Mouse (Mus musculus): ENCODE measurements around the gene Trappc6a. TPM values are rescaled to one million over a fixed set of nuclear protein-coding genes. Genes with fewer than 3 reads are reported as not detected.

Trappc6a gene
- total and polyA plus RNA-seq, 2 experiments from 2014 or later = 28.8 to 38.8 TPM

GRCm38 (mm10) chr7:19489525-19489924 lies 18.7 kb upstream of the Trappc6a start:
- DNase-seq = peak; percentile 32
- 5% methylated on average over 30 of the region's 31 CpGs for WGBS
- H3K27me3 ChIP-seq (ENCODE audit: insufficient read depth, low read length) = peaks cover 34% of the 10 kb centered on the region

GRCm38 (mm10) chr7:19491731-19492130 lies 16.5 kb upstream of the Trappc6a start:
- Histone ChIP-seq H3K27me3 (ENCODE audit: insufficient read depth, low read length) (peaks cover 34% of the 10 kb centered on the region), H3K27ac (ENCODE audit: low read depth, low read length) (no peak overlapping the region), H3K9ac (no peak overlapping the region), H3K36me3 (ENCODE audit: insufficient read depth) (no peaks in the 10 kb centered on the region), H3K4me2 (ENCODE audit: low read depth) (no peak overlapping the region; the same call in 1 of the 2 replicates), H3K4me3 (ENCODE audit: low read depth, low read length) (no peak overlapping the region), H3K9me3 (ENCODE audit: low read length) (no peaks in the 10 kb centered on the region), H3K4me1 (ENCODE audit: insufficient read depth) (no peaks in the 10 kb centered on the region)
- DNase-seq (no peak), ATAC-seq (no peak)
- peak; percentile 40 for TF ChIP-seq CTCF (IDR thresholded peaks at IDR 0.05; ENCODE audit: low read depth)
- WGBS = 6% methylated on average over 26 of the region's 26 CpGs

More at GRCm38 (mm10) chr7:19489525-19489924, 18.7 kb upstream of the Trappc6a start:
- Histone ChIP-seq H3K9ac (peak overlapping the region; percentile 18; the same call in 1 of the 2 replicates), H3K27ac (ENCODE audit: low read depth, low read length) (no peak overlapping the region), H3K36me3 (ENCODE audit: insufficient read depth) (no peaks in the 10 kb centered on the region), H3K4me3 (ENCODE audit: low read depth, low read length) (peak overlapping the region; percentile 21), H3K9me3 (ENCODE audit: low read length) (no peaks in the 10 kb centered on the region), H3K4me2 (ENCODE audit: low read depth) (peak overlapping the region; percentile 44), H3K4me1 (ENCODE audit: insufficient read depth) (no peaks in the 10 kb centered on the region)
- ATAC-seq = peak; percentile 45; the same call in 1 of the 2 replicates
- no peak for TF ChIP-seq CTCF (IDR thresholded peaks at IDR 0.05; ENCODE audit: low read depth)

- no peak for ATAC-seq
- H3K4me2 ChIP-seq (ENCODE audit: low read depth) = no peak overlapping the region
- 86% methylated on average over 25 of the region's 25 CpGs for WGBS
Observed at GRCm38 (mm10) chr7:19494751-19495474, 13.3 kb upstream of the Trappc6a start.

GRCm38 (mm10) chr7:19495521-19496213 lies 12.5 kb upstream of the Trappc6a start:
- Histone ChIP-seq H3K27ac (ENCODE audit: low read depth, low read length) (no peak overlapping the region), H3K9me3 (ENCODE audit: low read length) (no peaks in the 10 kb centered on the region), H3K27me3 (ENCODE audit: insufficient read depth, low read length) (peaks cover 12% of the 10 kb centered on the region), H3K4me1 (ENCODE audit: insufficient read depth) (no peaks in the 10 kb centered on the region), H3K9ac (no peak overlapping the region), H3K4me2 (ENCODE audit: low read depth) (no peak overlapping the region), H3K36me3 (ENCODE audit: insufficient read depth) (no peaks in the 10 kb centered on the region), H3K4me3 (ENCODE audit: low read depth, low read length) (no peak overlapping the region)
- DNase-seq = no peak
- ATAC-seq = no peak
- no peak for TF ChIP-seq CTCF (IDR thresholded peaks at IDR 0.05; ENCODE audit: low read depth)
- WGBS = 78% methylated on average over 20 of the region's 20 CpGs

More at GRCm38 (mm10) chr7:19494751-19495474, 13.3 kb upstream of the Trappc6a start:
- H3K9me3 ChIP-seq (ENCODE audit: low read length) = no peaks in the 10 kb centered on the region
- H3K9ac ChIP-seq = no peak overlapping the region
- H3K4me1 ChIP-seq (ENCODE audit: insufficient read depth) = no peaks in the 10 kb centered on the region
- peaks cover 18% of the 10 kb centered on the region for H3K27me3 ChIP-seq (ENCODE audit: insufficient read depth, low read length)
- no peak overlapping the region for H3K4me3 ChIP-seq (ENCODE audit: low read depth, low read length)
- TF ChIP-seq CTCF (IDR thresholded peaks at IDR 0.05; ENCODE audit: low read depth) = no peak
- no peak overlapping the region for H3K27ac ChIP-seq (ENCODE audit: low read depth, low read length)
- H3K36me3 ChIP-seq (ENCODE audit: insufficient read depth) = no peaks in the 10 kb centered on the region
- no peak for DNase-seq

GRCm38 (mm10) chr7:19496214-19496555 lies 12.0 kb upstream of the Trappc6a start:
- Histone ChIP-seq H3K4me3 (ENCODE audit: low read depth, low read length) (no peak overlapping the region), H3K4me2 (ENCODE audit: low read depth) (no peak overlapping the region), H3K9ac (no peak overlapping the region), H3K9me3 (ENCODE audit: low read length) (no peaks in the 10 kb centered on the region), H3K36me3 (ENCODE audit: insufficient read depth) (no peaks in the 10 kb centered on the region), H3K27ac (ENCODE audit: low read depth, low read length) (no peak overlapping the region), H3K27me3 (ENCODE audit: insufficient read depth, low read length) (peaks cover 7% of the 10 kb centered on the region), H3K4me1 (ENCODE audit: insufficient read depth) (no peaks in the 10 kb centered on the region)
- 80% methylated on average over 5 of the region's 5 CpGs for WGBS
- no peak for ATAC-seq
- no peak for TF ChIP-seq CTCF (IDR thresholded peaks at IDR 0.05; ENCODE audit: low read depth)
- no peak for DNase-seq

- H3K36me3 ChIP-seq (ENCODE audit: insufficient read depth) = no peaks in the 10 kb centered on the region
- WGBS = 83% methylated on average over 4 of the region's 4 CpGs
- no peak overlapping the region for H3K9ac ChIP-seq
- no peak for DNase-seq
- H3K27me3 ChIP-seq (ENCODE audit: insufficient read depth, low read length) = no peaks in the 10 kb centered on the region
- H3K4me2 ChIP-seq (ENCODE audit: low read depth) = no peak overlapping the region
- no peaks in the 10 kb centered on the region for H3K9me3 ChIP-seq (ENCODE audit: low read length)
- no peak for TF ChIP-seq CTCF (IDR thresholded peaks at IDR 0.05; ENCODE audit: low read depth)
- no peaks in the 10 kb centered on the region for H3K4me1 ChIP-seq (ENCODE audit: insufficient read depth)
- no peak overlapping the region for H3K27ac ChIP-seq (ENCODE audit: low read depth, low read length)
- no peak overlapping the region for H3K4me3 ChIP-seq (ENCODE audit: low read depth, low read length)
- no peak for ATAC-seq
Observed at GRCm38 (mm10) chr7:19498326-19498725, 9.9 kb upstream of the Trappc6a start.
